Comparison of ENCODE assay signal across 35 mouse cellular contexts in genomic region chr12:31246615-31247014, GRCm38 (mm10). TPM values are rescaled to one million over a fixed set of nuclear protein-coding genes. Genes with fewer than 3 reads are reported as not detected.
DNase-seq lines count a peak whose midpoint lies in the region; ATAC-seq and TF ChIP-seq lines count a peak whose summit lies in the region.
"Had no signal": no experiment of that assay in that cellular context is flagged by ENCODE, and none has a peak within 500 bp of the region (broad histone marks: within the 10 kb centered on the region; RNA-seq: fewer than 3 reads in every experiment).

No protein-coding gene starts in this region.

- no peak overlapping the region for H3K4me3 ChIP-seq in liver, embryonic 11.5 days (ENCODE audit: low read depth, low read length)
- no peak overlapping the region for H3K4me3 ChIP-seq in neural tube, embryonic 14.5 days (ENCODE audit: low read depth, low read length)
- H3K4me3 ChIP-seq in stomach, postnatal 0 days (ENCODE audit: low read depth, low read length) = no peak overlapping the region
- H3K4me3 ChIP-seq: forebrain, embryonic 13.5 days; heart, embryonic 12.5 days; hindbrain, embryonic 13.5 days; megakaryocyte, embryonic 14.5 days; midbrain, embryonic 15.5 days; neural tube, embryonic 12.5 days had no signal

- WGBS in liver, embryonic 11.5 days = 29% methylated on average over 3 of the region's 3 CpGs
- WGBS in neural tube, embryonic 14.5 days = 26% methylated on average over 3 of the region's 3 CpGs
- WGBS in stomach, postnatal 0 days = 36% methylated on average over 3 of the region's 3 CpGs

- no peak overlapping the region for H3K9ac ChIP-seq in liver, embryonic 11.5 days (ENCODE audit: low read depth, low read length)
- H3K9ac ChIP-seq in neural tube, embryonic 14.5 days (replicated peaks; ENCODE audit: low read depth, low read length) = no peak overlapping the region
- no peak overlapping the region for H3K9ac ChIP-seq in stomach, postnatal 0 days (ENCODE audit: low read length)
- H3K9ac ChIP-seq: forebrain, embryonic 13.5 days; heart, embryonic 12.5 days; hindbrain, embryonic 13.5 days; liver, embryonic 14.5 days; lung, embryonic 14.5 days; midbrain, embryonic 15.5 days; neural tube, embryonic 12.5 days had no signal

- no peaks in the 10 kb centered on the region for H3K36me3 ChIP-seq in liver, embryonic 11.5 days (ENCODE audit: control insufficient read depth, insufficient read depth, low read length)
- H3K36me3 ChIP-seq in neural tube, embryonic 14.5 days (ENCODE audit: control insufficient read depth, insufficient read depth, low read length) = no peaks in the 10 kb centered on the region
- no peaks in the 10 kb centered on the region for H3K36me3 ChIP-seq in stomach, postnatal 0 days (ENCODE audit: control insufficient read depth, insufficient read depth, low read length)
- H3K36me3 ChIP-seq: heart, embryonic 12.5 days; hindbrain, embryonic 13.5 days; midbrain, embryonic 15.5 days; neural tube, embryonic 12.5 days had no signal

- H3K4me2 ChIP-seq in liver, embryonic 11.5 days = no peak overlapping the region
- H3K4me2 ChIP-seq in neural tube, embryonic 14.5 days (ENCODE audit: low read depth, low read length) = no peak overlapping the region
- no peak overlapping the region for H3K4me2 ChIP-seq in stomach, postnatal 0 days (replicated peaks; ENCODE audit: low read depth)
- H3K4me2 ChIP-seq: forebrain, embryonic 13.5 days; heart, embryonic 12.5 days; hindbrain, embryonic 13.5 days; lung, embryonic 14.5 days; midbrain, embryonic 15.5 days; neural tube, embryonic 12.5 days had no signal

- intact Hi-C loops in heart, postnatal 36 days (cut with DNase I) = no loop called here

- no peaks in the 10 kb centered on the region for H3K9me3 ChIP-seq in liver, embryonic 11.5 days (ENCODE audit: control insufficient read depth, low read length)
- no peaks in the 10 kb centered on the region for H3K9me3 ChIP-seq in neural tube, embryonic 14.5 days (ENCODE audit: control insufficient read depth, low read length)
- no peaks in the 10 kb centered on the region for H3K9me3 ChIP-seq in stomach, postnatal 0 days (ENCODE audit: control insufficient read depth, low read length)
- H3K9me3 ChIP-seq: forebrain, embryonic 13.5 days; heart, embryonic 12.5 days; hindbrain, embryonic 13.5 days; megakaryocyte, embryonic 14.5 days; midbrain, embryonic 15.5 days; neural tube, embryonic 12.5 days had no signal

- no peak for TF ChIP-seq CTCF in stomach, postnatal 0 days (IDR thresholded peaks at IDR 0.05; ENCODE audit: low read depth)

- no peak overlapping the region for H3K27ac ChIP-seq in liver, embryonic 11.5 days (ENCODE audit: low read depth, low read length)
- no peak overlapping the region for H3K27ac ChIP-seq in neural tube, embryonic 14.5 days (ENCODE audit: low read depth, low read length)
- H3K27ac ChIP-seq in stomach, postnatal 0 days (replicated peaks) = peak overlapping the region; percentile 35
- H3K27ac ChIP-seq: forebrain, embryonic 13.5 days; hindbrain, embryonic 13.5 days; liver, embryonic 14.5 days; midbrain, embryonic 15.5 days; neural tube, embryonic 12.5 days had no signal

- H3K4me1 ChIP-seq in liver, embryonic 11.5 days (replicated peaks; ENCODE audit: control insufficient read depth, insufficient read depth, low read length) = no peaks in the 10 kb centered on the region; the same call in 1 of the 2 replicates
- H3K4me1 ChIP-seq in neural tube, embryonic 14.5 days (ENCODE audit: control insufficient read depth, insufficient read depth, low read length) = no peaks in the 10 kb centered on the region
- 0 out of 2 replicates have a peak, but pooled peaks cover 2% of the 10 kb centered on the region for H3K4me1 ChIP-seq in stomach, postnatal 0 days (replicated peaks; ENCODE audit: control insufficient read depth, insufficient read depth)
- H3K4me1 ChIP-seq: forebrain, embryonic 13.5 days; hindbrain, embryonic 13.5 days; megakaryocyte, embryonic 14.5 days; midbrain, embryonic 15.5 days had no signal

- TF ChIP-seq EP300 in stomach, postnatal 0 days (optimal IDR thresholded peaks at IDR 0.05) = no peak

- ATAC-seq in liver, embryonic 11.5 days (replicated peaks; ENCODE audit: low FRiP score) = no peak
- 0 out of 2 replicates have a peak, but pooled peaks have one; percentile 49 for ATAC-seq in neural tube, embryonic 14.5 days (ENCODE audit: low read depth)
- ATAC-seq in stomach, postnatal 0 days (ENCODE audit: low FRiP score, low TSS enrichment) = no peak
- ATAC-seq: forebrain, embryonic 13.5 days; midbrain, embryonic 15.5 days had no signal

- peak; percentile 63 for DNase-seq in heart, adult 11 months
- DNase-seq in heart, postnatal 36 days = no peak
- peak; percentile 21 for DNase-seq in liver, embryonic 11.5 days (ENCODE audit: low spot score)
- no peak for DNase-seq in liver
- no peak for DNase-seq in neural tube, embryonic 10.5 days (ENCODE audit: extremely low spot score, low spot score)
- DNase-seq in stomach, postnatal 0 days (ENCODE audit: low spot score) = no peak
- no peak for DNase-seq in c-Kit-positive CD71-positive TER-119-positive erythroid progenitor cells, embryonic 14.5 days (ENCODE audit: low spot score)
- DNase-seq: adrenal gland, adult 8-10 months; cerebellum, adult 8-10 months; cerebellum, postnatal 25 days; gastrocnemius, postnatal 14 days; heart, adult 18-20 months; heart, postnatal 14 days; kidney, adult 9 months; kidney, postnatal 10 days; layer of hippocampus, postnatal 36 days; left cerebral cortex, postnatal 4 days; lung, embryonic 14.5 days; lung, postnatal 4 days had no signal

- no peaks in the 10 kb centered on the region for H3K27me3 ChIP-seq in liver, embryonic 11.5 days (replicated peaks; ENCODE audit: control insufficient read depth, insufficient read depth, low read length)
- no peaks in the 10 kb centered on the region for H3K27me3 ChIP-seq in neural tube, embryonic 14.5 days (ENCODE audit: control insufficient read depth, insufficient read depth, low read length)
- H3K27me3 ChIP-seq in stomach, postnatal 0 days (ENCODE audit: control insufficient read depth, insufficient read depth, low read length) = no peaks in the 10 kb centered on the region
- H3K27me3 ChIP-seq: CH12.LX; forebrain, embryonic 13.5 days; heart, embryonic 12.5 days; hindbrain, embryonic 13.5 days; megakaryocyte, embryonic 14.5 days; midbrain, embryonic 15.5 days; neural tube, embryonic 12.5 days had no signal

RNA-seq across cellular contexts. Expression of gene Gm6993, which starts 6.0 kb away (rescaled TPM):
- total RNA-seq in heart, postnatal 36 days (2021) = not detected
- not detected in 2 replicates for polyA plus RNA-seq in liver, embryonic 11.5 days (2014; fragmentation: Nextera tagmentation; extraction: Ambion mirVana)
- not detected in 2 replicates for polyA plus RNA-seq in neural tube, embryonic 14.5 days (2014; fragmentation: Nextera tagmentation; extraction: Ambion mirVana)
- polyA plus RNA-seq in stomach, postnatal 0 days (2015; fragmentation: Nextera tagmentation; extraction: Ambion mirVana) = not detected in 2 replicates
- total RNA-seq: adrenal gland, adult 8-10 months; adrenal gland, postnatal 4 days; CH12.LX; ES-E14; gastrocnemius, postnatal 14 days; heart, adult 18-20 months; heart, postnatal 14 days; layer of hippocampus, postnatal 36 days; left cerebral cortex, postnatal 4 days had no signal
- polyA plus RNA-seq: C2C12; embryonic facial prominence, embryonic 11.5 days; forebrain, embryonic 13.5 days; heart, embryonic 12.5 days; hindbrain, embryonic 13.5 days; large intestine, adult 2 months; limb, embryonic 14.5 days; liver, embryonic 14.5 days; lung, embryonic 14.5 days; midbrain, embryonic 15.5 days; neural tube, embryonic 12.5 days; small intestine, adult 2 months had no signal

RNA-seq across cellular contexts. Expression of gene Lamb1, which starts 18.4 kb away (rescaled TPM):
- total RNA-seq in heart, postnatal 36 days (2021) = 10 to 100 TPM; 75.8 to 81.2 TPM
- 16.2 and 17.0 TPM in 2 replicates for polyA plus RNA-seq in liver, embryonic 11.5 days (2014; fragmentation: Nextera tagmentation; extraction: Ambion mirVana)
- 4.9 and 26.7 TPM in 2 replicates for polyA plus RNA-seq in neural tube, embryonic 14.5 days (2014; fragmentation: Nextera tagmentation; extraction: Ambion mirVana)
- 30.6 and 31.7 TPM in 2 replicates for polyA plus RNA-seq in stomach, postnatal 0 days (2015; fragmentation: Nextera tagmentation; extraction: Ambion mirVana)

Comparison
In these comparisons a context has a peak if more than half of its experiments do, and no peak if none do; other contexts are left out.
1. DNase-seq: peak in heart, adult 11 months (single experiment) and liver, embryonic 11.5 days (single experiment); none in heart, postnatal 36 days (0 of 2), liver (single experiment), neural tube, embryonic 10.5 days (single experiment), stomach, postnatal 0 days (single experiment) and c-Kit-positive CD71-positive TER-119-positive erythroid progenitor cells, embryonic 14.5 days (single experiment).